In genomic region chr8:117801443-117802298, GRCm38 (mm10) we compare ENCODE assay signal across 8 mouse cellular contexts. TPM values are rescaled to one million over a fixed set of nuclear protein-coding genes. Genes with fewer than 3 reads are reported as not detected.
A peak's percentile ranks its signal among the peaks of the same experiment; 100 is the strongest.
DNase-seq lines count a peak whose midpoint lies in the region; ATAC-seq lines count a peak whose summit lies in the region.

Gene Mphosph6, minus strand, starts transcription at chr8:117801943.

- intact Hi-C loops in gastrocnemius, postnatal 14 days (cut with DNase I; ENCODE audit: low total_unique reads) = no loop called here
- intact Hi-C loops in left cerebral cortex, postnatal 10 days (cut with DNase I) = no loop called here

- ATAC-seq in inflammation-experienced regulatory T-cells, adult 6 months = peak; percentile 95
- peak; percentile 94 for ATAC-seq in megakaryocyte-erythroid progenitor cell, adult 5-6 weeks (replicated peaks; ENCODE audit: low FRiP score, low TSS enrichment, poor library complexity, severe bottlenecking)

- DNase-seq in adrenal gland, adult (ENCODE audit: inconsistent age in 2 of 2, low spot score in 1 of 2) = peak; percentile 96 to 98
- DNase-seq in embryo, embryonic 10.5 days (ENCODE audit: low spot score) = peak; percentile 99
- DNase-seq in gastrocnemius, postnatal 14 days = peak; percentile 98
- peak; percentile 93 to 98 for DNase-seq in left cerebral cortex, postnatal 10 days (ENCODE audit: extremely low spot score in 1 of 2, low spot score in 2 of 2)
- DNase-seq in right cerebral cortex, postnatal 25 days = peak; percentile 93
- peak; percentile 93 to 98 for DNase-seq in urinary bladder, postnatal 4 days (ENCODE audit: low spot score in 2 of 2)

RNA-seq across cellular contexts. Expression of gene Mphosph6, which starts in this region (rescaled TPM):
- 1 to 10 TPM; 6.6 to 8.8 TPM for total RNA-seq in gastrocnemius, postnatal 14 days (2021)
- 10 to 100 TPM; 59.7 to 87.8 (median 69.5) TPM for polyA plus RNA-seq in inflammation-experienced regulatory T-cells, adult 6 months (2017; shearing (Covaris generic))
- total RNA-seq in left cerebral cortex, postnatal 10 days (2021) = 10 to 100 TPM; 20.7 to 21.6 TPM
- 60.1 and 75.8 TPM in 2 replicates for total RNA-seq in megakaryocyte-erythroid progenitor cell, adult 5-6 weeks (2014; fragmentation: Nextera tagmentation)
- 61.9 and 62.5 TPM in 2 replicates for total RNA-seq in megakaryocyte-erythroid progenitor cell, adult 5-6 weeks (2017)

Comparison
In these comparisons a context has a peak if more than half of its experiments do, and no peak if none do; other contexts are left out.
1. Peak in every context shown above with its lines: DNase-seq and ATAC-seq.